Mouse (Mus musculus) MEL-GATA-1-ER (cell line): Measurements from ENCODE around the gene Cebpg.

Experiments used
- DNase-seq: peaks from one replicate; pipeline ENCODE4 v3.0.0-alpha.2; 2012; ENCODE audit warnings: low read depth; ENCODE audit errors: extremely low read depth

The Cebpg gene

DNA sequence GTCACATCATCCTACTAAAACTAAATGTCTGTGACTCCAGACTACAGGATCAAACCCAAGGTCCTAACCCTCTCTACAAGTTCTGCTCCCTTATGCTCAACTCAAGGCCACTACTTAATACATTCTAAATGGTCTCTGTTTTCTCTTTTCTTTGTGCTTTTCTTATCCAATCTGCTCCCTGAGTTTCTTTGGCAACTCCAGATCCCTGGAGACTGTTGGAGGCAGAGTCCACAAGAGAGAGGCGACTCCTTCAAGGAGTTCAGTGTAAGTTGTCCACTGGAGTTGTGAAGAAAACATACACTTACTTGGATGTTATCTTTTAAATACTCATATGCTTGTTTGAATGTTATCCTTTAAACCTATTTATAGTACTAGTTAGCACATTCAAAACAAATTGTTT is 2.1 kb downstream of the Cebpg start:
- DNase-seq = no peak

DNA sequence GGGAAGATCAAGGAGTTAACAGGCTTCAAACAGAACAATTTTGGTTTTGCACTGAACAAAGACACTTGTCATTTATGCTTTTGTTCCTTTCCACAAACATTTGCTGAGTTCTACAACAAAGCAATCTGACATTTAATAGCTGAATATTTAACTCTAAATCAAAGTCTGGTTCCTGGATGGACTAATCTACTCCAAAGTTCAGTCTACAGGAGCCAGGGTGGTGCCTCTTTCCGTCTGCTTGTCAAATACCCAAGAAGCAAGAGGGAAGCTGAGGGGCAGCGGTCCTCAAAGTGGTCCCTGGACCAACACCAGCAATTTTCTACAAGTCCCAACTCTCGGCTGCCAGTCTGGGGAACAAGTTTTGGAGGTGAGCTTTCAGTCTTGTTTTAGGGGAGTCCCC is 3.2 kb downstream of the Cebpg start:
- DNase-seq = no peak

DNA sequence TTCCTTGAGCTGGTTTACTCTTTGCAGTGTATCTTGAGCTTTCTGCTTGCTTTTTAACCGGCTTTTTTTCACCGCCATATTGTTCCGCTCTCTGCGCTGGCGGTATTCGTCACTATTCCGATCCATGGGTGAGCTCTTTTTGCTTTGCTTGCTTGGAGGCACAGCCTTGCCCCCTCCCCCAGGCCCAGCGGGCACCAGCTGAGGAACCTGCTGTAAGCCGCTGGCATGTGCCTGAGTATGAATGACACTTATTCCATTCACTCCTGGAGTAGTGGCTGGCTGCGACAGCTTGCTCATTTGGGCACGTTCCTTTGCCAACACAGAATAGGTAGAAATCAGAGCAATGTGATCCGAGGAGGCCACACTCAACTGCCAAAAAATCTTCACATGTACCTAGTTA is 5.8 kb downstream of the Cebpg start:
- DNase-seq = no peak

GRCm38 (mm10) chr7:35046091-35046490 is 10.3 kb downstream of the Cebpg start:
- DNase-seq = no peak

DNA sequence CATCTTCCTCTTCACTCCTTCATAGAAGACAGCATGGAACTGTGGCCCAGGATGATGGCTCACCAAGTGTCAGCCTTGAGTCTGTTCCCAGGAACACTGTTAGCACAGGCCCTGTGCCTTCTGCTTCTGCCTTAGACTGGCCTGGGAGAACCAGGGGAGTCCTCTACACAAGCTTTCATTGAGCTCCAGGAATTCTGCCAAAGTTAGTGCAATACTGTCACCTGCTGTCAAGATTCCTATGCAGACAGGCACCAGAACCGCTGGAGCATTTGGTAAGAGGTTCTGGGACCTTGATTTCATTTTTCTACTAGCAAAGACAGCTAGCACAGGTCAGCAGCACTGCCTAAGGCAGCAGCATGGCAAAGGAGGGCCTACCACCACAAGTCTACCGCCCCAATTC is 11.7 kb downstream of the Cebpg start:
- DNase-seq = no peak

GRCm38 (mm10) chr7:35043266-35043817 is 13.0 kb downstream of the Cebpg start:
- no peak for DNase-seq

DNA sequence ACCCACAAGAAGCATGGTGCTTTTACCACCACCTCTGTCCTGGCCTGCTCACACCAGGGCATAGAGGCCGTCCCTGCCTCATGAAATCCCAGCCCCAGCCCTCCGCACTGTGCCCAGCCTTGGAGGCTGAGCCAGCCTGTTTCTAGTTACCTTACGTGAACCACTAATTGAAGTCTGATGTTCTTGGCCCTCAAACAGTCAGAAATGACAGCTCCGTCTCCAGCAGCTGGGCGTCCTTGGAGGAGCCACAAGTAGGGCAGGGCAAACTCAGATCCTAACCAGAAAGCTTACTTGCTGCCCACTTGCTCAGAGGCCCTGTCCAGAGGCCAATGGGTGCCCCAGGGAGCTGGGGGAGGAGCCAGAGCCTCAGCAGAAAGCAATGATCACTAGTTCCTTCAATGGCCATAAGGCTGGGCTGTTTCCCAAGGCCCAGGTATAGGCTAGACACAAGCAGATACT is 13.6 kb downstream of the Cebpg start:
- DNase-seq = no peak

DNA sequence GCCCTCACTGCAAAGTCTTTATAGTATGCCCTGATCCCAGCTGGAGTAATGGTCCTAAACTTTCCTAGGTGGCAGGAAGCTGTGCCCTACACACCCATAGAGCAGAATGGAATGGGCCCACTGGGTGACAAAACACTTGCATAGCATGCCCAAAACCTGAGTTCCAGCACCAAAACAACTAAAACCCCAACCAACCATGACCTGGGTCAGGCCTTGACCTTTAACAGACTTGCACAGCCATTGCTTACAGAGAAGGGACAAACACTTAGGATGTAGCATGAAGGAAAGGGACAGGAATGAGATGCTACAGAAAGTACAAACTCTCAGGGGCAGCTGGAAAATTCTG is 14.2 kb downstream of the Cebpg start:
- DNase-seq = no peak

GRCm38 (mm10) chr7:35041286-35042208 is 14.8 kb downstream of the Cebpg start:
- DNase-seq = no peak

DNA sequence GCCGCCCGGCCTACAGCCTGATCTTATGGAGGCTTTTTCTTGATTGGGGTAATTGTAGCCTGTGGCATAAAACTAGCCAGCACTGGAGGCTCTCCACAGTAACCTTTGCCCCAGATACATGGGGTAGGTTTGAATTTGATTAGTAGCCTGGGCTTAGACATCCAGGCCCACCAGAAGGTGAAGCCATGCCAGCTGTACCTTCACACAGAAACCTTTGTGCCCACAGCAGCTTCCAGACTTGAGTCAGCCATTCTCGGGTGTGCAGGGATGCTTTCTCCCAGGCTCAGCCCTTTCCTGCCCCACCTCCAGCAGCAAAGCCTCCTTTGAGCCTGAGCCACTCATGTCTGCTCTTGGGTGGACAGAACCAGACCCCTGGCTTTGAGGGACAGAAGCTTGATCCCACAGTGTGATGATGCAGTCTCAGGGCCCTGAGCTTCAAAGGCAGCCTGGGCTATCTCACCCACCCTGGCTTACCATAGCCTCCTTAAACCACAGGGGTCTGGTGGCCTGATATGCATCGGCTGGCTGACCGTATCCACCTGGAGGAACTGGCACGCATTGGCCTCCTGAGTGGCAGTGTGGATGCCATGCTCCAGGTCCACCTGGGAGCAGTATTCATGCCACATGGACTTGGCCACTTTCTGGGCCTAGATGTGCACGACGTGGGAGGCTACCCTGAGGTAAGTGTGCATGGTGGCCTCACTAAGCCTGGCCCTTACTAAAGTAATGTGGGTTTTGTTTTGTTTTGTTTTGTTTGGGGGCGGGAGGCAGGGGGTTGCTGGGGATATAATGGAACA is 16.0 kb downstream of the Cebpg start:
- no peak for DNase-seq

GRCm38 (mm10) chr7:35037408-35037807 is 19.0 kb downstream of the Cebpg start:
- DNase-seq = no peak

DNA sequence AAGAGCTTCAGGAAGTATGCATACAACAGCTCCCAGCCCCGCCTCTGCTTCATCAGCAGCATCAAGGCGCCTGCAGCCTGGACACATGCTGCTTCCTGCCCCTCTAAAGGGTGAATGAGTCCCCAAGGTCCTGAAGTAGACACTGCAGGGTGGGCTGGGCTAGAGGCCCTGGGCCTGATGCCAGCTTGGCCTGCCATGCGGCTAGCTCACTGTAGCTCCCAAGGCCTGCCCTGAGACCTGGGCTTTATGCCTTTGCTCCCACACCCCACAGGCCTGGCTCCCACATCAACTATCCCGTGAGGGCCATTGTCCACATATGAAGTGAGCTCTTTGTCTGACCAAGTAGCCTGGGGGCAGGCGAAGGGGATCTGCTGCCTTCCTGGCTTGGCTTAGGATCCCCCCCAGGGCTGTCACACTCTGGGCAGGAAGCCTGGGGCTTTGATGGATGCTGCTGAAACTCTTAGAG is 20.1 kb downstream of the Cebpg start:
- no peak for DNase-seq

GRCm38 (mm10) chr7:35035565-35035964 is 20.8 kb downstream of the Cebpg start:
- DNase-seq = no peak

DNA sequence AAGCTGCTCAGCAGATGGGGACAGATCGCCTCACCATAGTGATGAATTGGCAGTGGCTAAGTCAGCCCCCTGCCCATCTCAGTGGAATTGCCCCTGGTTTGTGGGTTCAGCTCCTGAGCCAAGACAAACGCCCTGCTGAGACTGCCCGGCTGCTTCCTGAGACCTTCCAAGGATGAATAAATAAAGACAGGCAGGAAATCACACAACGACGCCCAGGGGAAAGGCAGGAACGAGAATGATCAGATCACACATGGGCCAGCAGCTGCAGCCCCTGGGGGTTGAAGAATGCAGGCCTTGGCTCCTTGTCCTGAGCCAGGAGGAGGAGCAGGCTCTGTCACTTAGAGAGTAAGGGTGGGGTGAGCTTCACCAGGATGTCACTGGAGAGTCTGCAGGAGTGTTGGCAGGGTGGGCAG is 21.2 kb downstream of the Cebpg start:
- DNase-seq = no peak

DNA sequence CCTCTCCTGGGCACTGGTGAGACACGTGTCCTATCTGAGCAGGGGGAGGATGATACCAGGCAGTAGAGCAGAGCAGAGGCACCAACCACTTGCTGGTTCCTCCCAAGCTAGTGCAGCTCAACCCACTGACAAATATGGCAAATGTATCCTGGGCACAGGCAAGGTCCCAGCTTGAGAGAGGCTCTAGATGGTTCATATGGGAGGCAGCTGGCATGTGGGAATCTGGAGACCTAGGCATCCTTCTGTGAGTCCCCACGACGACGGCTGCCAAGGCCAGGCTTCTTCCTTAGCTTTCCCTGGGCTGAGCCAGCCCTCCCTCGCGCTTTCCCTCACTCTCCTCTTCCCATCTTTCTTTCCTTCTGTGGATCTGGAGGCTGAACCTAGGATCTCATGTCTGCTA is 25.8 kb downstream of the Cebpg start:
- DNase-seq = no peak

DNA sequence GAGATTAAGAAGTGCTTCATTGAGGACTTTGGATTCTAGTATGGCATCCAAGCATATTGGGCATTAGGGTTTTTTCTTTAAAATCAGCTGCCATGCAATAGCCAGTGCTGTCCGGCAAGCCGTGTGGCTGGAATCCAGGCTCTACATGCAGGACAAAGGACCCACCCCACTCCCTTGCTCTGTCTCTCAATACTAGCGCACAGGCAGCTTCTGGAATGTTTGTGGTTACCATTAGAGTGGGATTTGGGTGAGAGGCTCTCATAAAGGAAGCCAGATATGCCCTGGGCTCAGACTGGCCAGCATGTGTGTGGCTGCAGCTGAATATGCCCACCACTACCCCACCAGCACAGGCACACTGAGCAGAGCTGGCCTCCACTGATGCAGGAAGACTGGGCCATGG is 26.7 kb downstream of the Cebpg start:
- no peak for DNase-seq

DNA sequence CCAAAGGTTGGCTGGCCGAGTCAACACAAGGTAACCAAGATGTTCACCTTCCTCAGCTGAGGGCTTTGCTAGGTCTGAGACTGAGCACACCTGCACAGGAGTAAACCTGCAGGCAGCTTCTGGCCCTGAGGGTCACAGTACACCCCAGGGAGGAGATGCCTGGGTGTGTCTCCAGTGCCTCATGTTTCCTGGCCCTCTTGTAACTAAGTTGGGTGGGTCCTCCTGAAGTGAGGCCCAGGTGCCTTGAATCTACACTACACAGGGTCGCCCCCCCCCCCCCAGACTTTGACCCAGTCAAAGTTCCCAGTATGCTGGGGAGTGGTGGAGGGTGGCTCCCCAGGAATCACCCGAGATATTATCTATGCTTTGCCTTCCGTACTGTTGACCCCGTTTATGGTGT is 27.1 kb downstream of the Cebpg start:
- no peak for DNase-seq

- no peak for DNase-seq
Measured at GRCm38 (mm10) chr7:35028559-35028958, 27.8 kb downstream of the Cebpg start.

GRCm38 (mm10) chr7:35027801-35028420 is 28.5 kb downstream of the Cebpg start:
- no peak for DNase-seq

DNA sequence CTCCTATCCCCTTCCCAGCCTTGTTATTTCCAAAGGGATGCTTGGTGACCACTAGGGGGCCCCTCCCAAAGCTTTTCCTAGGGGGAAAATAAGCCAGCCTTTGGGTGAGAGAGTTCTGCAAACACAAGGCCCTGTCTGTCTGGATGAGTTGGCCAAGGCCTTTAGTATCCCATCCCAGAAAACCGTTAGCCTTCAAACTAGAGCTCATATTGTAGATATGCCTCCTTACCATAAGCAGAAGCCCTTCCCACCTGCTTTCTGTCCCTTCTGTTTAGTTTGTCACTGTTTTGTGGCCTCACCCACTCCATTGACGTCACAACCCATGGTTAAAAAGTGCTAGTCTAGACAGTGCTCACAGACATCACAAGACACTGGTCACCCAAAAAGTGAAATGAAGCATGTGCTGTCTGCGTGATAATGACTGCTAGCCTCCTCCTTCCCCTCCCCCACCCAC is 29.5 kb downstream of the Cebpg start:
- no peak for DNase-seq

GRCm38 (mm10) chr7:35026276-35026630 is 30.1 kb downstream of the Cebpg start:
- no peak for DNase-seq
